Mouse (Mus musculus): ENCODE measurements around the gene Ggct. TPM values are rescaled to one million over a fixed set of nuclear protein-coding genes. Genes with fewer than 3 reads are reported as not detected.
A peak's percentile ranks its signal among the peaks of the same experiment; 100 is the strongest.

The Ggct gene
- polyA plus RNA-seq, 1 experiment: 4.2 TPM

- H3K36me3 ChIP-seq (ENCODE audit: control insufficient read depth, insufficient read depth): no peaks in the 10 kb centered on the region
- H3ac ChIP-seq (ENCODE audit: control insufficient read depth, insufficient read length): no peak overlapping the region
- no peaks in the 10 kb centered on the region for H3K79me2 ChIP-seq (ENCODE audit: control insufficient read depth, insufficient read depth)
- no peaks in the 10 kb centered on the region for H3K27me3 ChIP-seq (ENCODE audit: control insufficient read depth, insufficient read depth, insufficient read length)
- no peak overlapping the region for H3K4me2 ChIP-seq (ENCODE audit: low read depth)
- TF ChIP-seq SRF (IDR thresholded peaks at IDR 0.05; ENCODE audit: control insufficient read depth, insufficient read length, low read depth) (no peak), USF1 (IDR thresholded peaks at IDR 0.05; ENCODE audit: low read depth) (no peak), MYOD1 (IDR thresholded peaks at IDR 0.05; ENCODE audit: control insufficient read depth in 1 of 3, insufficient read length in 2 of 3, low read depth in 2 of 3) (no peak), MYOG (IDR thresholded peaks at IDR 0.05; ENCODE audit: control insufficient read depth in 1 of 3, insufficient read depth in 1 of 3, insufficient read length in 2 of 3, low read depth in 2 of 3) (no peak), MAX (IDR thresholded peaks at IDR 0.05; ENCODE audit: low read depth) (no peak), E2F4 (IDR thresholded peaks at IDR 0.05; ENCODE audit: insufficient read depth) (no peak), POLR2A (IDR thresholded peaks at IDR 0.05; ENCODE audit: insufficient read length, low read depth) (no peak), REST (IDR thresholded peaks at IDR 0.05; ENCODE audit: insufficient read depth, insufficient read length) (no peak), TCF12 (IDR thresholded peaks at IDR 0.05; ENCODE audit: insufficient read depth, poor library complexity, severe bottlenecking) (no peak), TCF3 (IDR thresholded peaks at IDR 0.05; ENCODE audit: insufficient read length, low read depth) (no peak), CEBPB (IDR thresholded peaks at IDR 0.05; ENCODE audit: insufficient read depth, poor library complexity, severe bottlenecking) (no peak), POLR2AphosphoS2 (IDR thresholded peaks at IDR 0.05; ENCODE audit: insufficient read length, low read depth) (no peak)
- H3K4me3 ChIP-seq: no peak overlapping the region
Measured at GRCm38 (mm10) chr6:55002438-55002837, 9.7 kb upstream of the Ggct start.

GRCm38 (mm10) chr6:55001320-55001719, 8.6 kb upstream of the Ggct start:
- no peak for TF ChIP-seq POLR2A (IDR thresholded peaks at IDR 0.05; ENCODE audit: insufficient read length, low read depth)
- TF ChIP-seq CEBPB (IDR thresholded peaks at IDR 0.05; ENCODE audit: insufficient read depth, poor library complexity, severe bottlenecking): no peak
- TF ChIP-seq REST (IDR thresholded peaks at IDR 0.05; ENCODE audit: insufficient read depth, insufficient read length): no peak
- no peak for TF ChIP-seq MYOG (IDR thresholded peaks at IDR 0.05; ENCODE audit: control insufficient read depth in 1 of 3, insufficient read depth in 1 of 3, insufficient read length in 2 of 3, low read depth in 2 of 3)
- no peak for TF ChIP-seq TCF12 (IDR thresholded peaks at IDR 0.05; ENCODE audit: insufficient read depth, poor library complexity, severe bottlenecking)
- no peak for TF ChIP-seq USF1 (IDR thresholded peaks at IDR 0.05; ENCODE audit: low read depth)
- no peak for TF ChIP-seq E2F4 (IDR thresholded peaks at IDR 0.05; ENCODE audit: insufficient read depth)
- no peak for TF ChIP-seq MAX (IDR thresholded peaks at IDR 0.05; ENCODE audit: low read depth)
- no peak for TF ChIP-seq TCF3 (IDR thresholded peaks at IDR 0.05; ENCODE audit: insufficient read length, low read depth)
- no peak for TF ChIP-seq SRF (IDR thresholded peaks at IDR 0.05; ENCODE audit: control insufficient read depth, insufficient read length, low read depth)
- TF ChIP-seq MYOD1 (IDR thresholded peaks at IDR 0.05; ENCODE audit: control insufficient read depth in 1 of 3, insufficient read length in 2 of 3, low read depth in 2 of 3): no peak
- TF ChIP-seq POLR2AphosphoS2 (IDR thresholded peaks at IDR 0.05; ENCODE audit: insufficient read length, low read depth): no peak
- no peak overlapping the region for H3K4me3 ChIP-seq
- no peaks in the 10 kb centered on the region for H3K27me3 ChIP-seq (ENCODE audit: control insufficient read depth, insufficient read depth, insufficient read length)
- no peak overlapping the region for H3K4me2 ChIP-seq (ENCODE audit: low read depth)
- no peaks in the 10 kb centered on the region for H3K36me3 ChIP-seq (ENCODE audit: control insufficient read depth, insufficient read depth)
- no peaks in the 10 kb centered on the region for H3K79me2 ChIP-seq (ENCODE audit: control insufficient read depth, insufficient read depth)
- no peak overlapping the region for H3ac ChIP-seq (ENCODE audit: control insufficient read depth, insufficient read length)

GRCm38 (mm10) chr6:54997726-54998125, 5.0 kb upstream of the Ggct start:
- no peaks in the 10 kb centered on the region for H3K79me2 ChIP-seq (ENCODE audit: control insufficient read depth, insufficient read depth)
- no peaks in the 10 kb centered on the region for H3K27me3 ChIP-seq (ENCODE audit: control insufficient read depth, insufficient read depth, insufficient read length)

GRCm38 (mm10) chr6:54996361-54996760, 3.6 kb upstream of the Ggct start:
- Histone ChIP-seq H3K27me3 (ENCODE audit: control insufficient read depth, insufficient read depth, insufficient read length) (no peaks in the 10 kb centered on the region), H3K79me2 (ENCODE audit: control insufficient read depth, insufficient read depth) (no peaks in the 10 kb centered on the region), H3K36me3 (ENCODE audit: control insufficient read depth, insufficient read depth) (no peaks in the 10 kb centered on the region), H3K4me3 (no peak overlapping the region), H3K4me2 (ENCODE audit: low read depth) (no peak overlapping the region), H3ac (ENCODE audit: control insufficient read depth, insufficient read length) (no peak overlapping the region)
- TF ChIP-seq POLR2AphosphoS2 (IDR thresholded peaks at IDR 0.05; ENCODE audit: insufficient read length, low read depth) (no peak), MYOG (IDR thresholded peaks at IDR 0.05; ENCODE audit: control insufficient read depth in 1 of 3, insufficient read depth in 1 of 3, insufficient read length in 2 of 3, low read depth in 2 of 3) (no peak), REST (IDR thresholded peaks at IDR 0.05; ENCODE audit: insufficient read depth, insufficient read length) (no peak)

More at GRCm38 (mm10) chr6:54997726-54998125, 5.0 kb upstream of the Ggct start:
- H3ac ChIP-seq (ENCODE audit: control insufficient read depth, insufficient read length): no peak overlapping the region
- no peak overlapping the region for H3K4me2 ChIP-seq (ENCODE audit: low read depth)
- TF ChIP-seq MYOG (IDR thresholded peaks at IDR 0.05; ENCODE audit: control insufficient read depth in 1 of 3, insufficient read depth in 1 of 3, insufficient read length in 2 of 3, low read depth in 2 of 3) (no peak), SRF (IDR thresholded peaks at IDR 0.05; ENCODE audit: control insufficient read depth, insufficient read length, low read depth) (no peak), E2F4 (IDR thresholded peaks at IDR 0.05; ENCODE audit: insufficient read depth) (no peak), CEBPB (IDR thresholded peaks at IDR 0.05; ENCODE audit: insufficient read depth, poor library complexity, severe bottlenecking) (no peak), TCF12 (IDR thresholded peaks at IDR 0.05; ENCODE audit: insufficient read depth, poor library complexity, severe bottlenecking) (no peak), MYOD1 (IDR thresholded peaks at IDR 0.05; ENCODE audit: control insufficient read depth in 1 of 3, insufficient read length in 2 of 3, low read depth in 2 of 3) (no peak), USF1 (IDR thresholded peaks at IDR 0.05; ENCODE audit: low read depth) (no peak), MAX (IDR thresholded peaks at IDR 0.05; ENCODE audit: low read depth) (no peak), REST (IDR thresholded peaks at IDR 0.05; ENCODE audit: insufficient read depth, insufficient read length) (no peak), POLR2AphosphoS2 (IDR thresholded peaks at IDR 0.05; ENCODE audit: insufficient read length, low read depth) (no peak), TCF3 (IDR thresholded peaks at IDR 0.05; ENCODE audit: insufficient read length, low read depth) (no peak), POLR2A (IDR thresholded peaks at IDR 0.05; ENCODE audit: insufficient read length, low read depth) (no peak)
- no peaks in the 10 kb centered on the region for H3K36me3 ChIP-seq (ENCODE audit: control insufficient read depth, insufficient read depth)
- no peak overlapping the region for H3K4me3 ChIP-seq

- Histone ChIP-seq H3K79me2 (ENCODE audit: control insufficient read depth, insufficient read depth) (no peaks in the 10 kb centered on the region), H3ac (ENCODE audit: control insufficient read depth, insufficient read length) (no peak overlapping the region), H3K4me3 (peak overlapping the region; percentile 24), H3K36me3 (ENCODE audit: control insufficient read depth, insufficient read depth) (no peaks in the 10 kb centered on the region), H3K4me2 (ENCODE audit: low read depth) (peak overlapping the region; percentile 96), H3K27me3 (ENCODE audit: control insufficient read depth, insufficient read depth, insufficient read length) (no peaks in the 10 kb centered on the region)
- TF ChIP-seq E2F4 (IDR thresholded peaks at IDR 0.05; ENCODE audit: insufficient read depth): no peak
- TF ChIP-seq TCF3 (IDR thresholded peaks at IDR 0.05; ENCODE audit: insufficient read length, low read depth): no peak
- TF ChIP-seq POLR2A (IDR thresholded peaks at IDR 0.05; ENCODE audit: insufficient read length, low read depth): no peak
- TF ChIP-seq SRF (IDR thresholded peaks at IDR 0.05; ENCODE audit: control insufficient read depth, insufficient read length, low read depth): no peak
- no peak for TF ChIP-seq POLR2AphosphoS2 (IDR thresholded peaks at IDR 0.05; ENCODE audit: insufficient read length, low read depth)
- TF ChIP-seq MYOD1 (IDR thresholded peaks at IDR 0.05; ENCODE audit: control insufficient read depth in 1 of 3, insufficient read length in 2 of 3, low read depth in 2 of 3): no peak
- no peak for TF ChIP-seq MYOG (IDR thresholded peaks at IDR 0.05; ENCODE audit: control insufficient read depth in 1 of 3, insufficient read depth in 1 of 3, insufficient read length in 2 of 3, low read depth in 2 of 3)
- TF ChIP-seq MAX (IDR thresholded peaks at IDR 0.05; ENCODE audit: low read depth): no peak
- no peak for TF ChIP-seq CEBPB (IDR thresholded peaks at IDR 0.05; ENCODE audit: insufficient read depth, poor library complexity, severe bottlenecking)
- no peak for TF ChIP-seq USF1 (IDR thresholded peaks at IDR 0.05; ENCODE audit: low read depth)
- TF ChIP-seq REST (IDR thresholded peaks at IDR 0.05; ENCODE audit: insufficient read depth, insufficient read length): no peak
- TF ChIP-seq TCF12 (IDR thresholded peaks at IDR 0.05; ENCODE audit: insufficient read depth, poor library complexity, severe bottlenecking): no peak
Measured at GRCm38 (mm10) chr6:54992141-54992540, 609 bp downstream of the Ggct start.

All from myocyte (in vitro differentiated cells).